Mouse (Mus musculus) G1E (cell line): Measurements from ENCODE around the gene Chrnb1.

Experiments
- CTCF ChIP-seq: IDR thresholded peaks from 2 replicates; pipeline ENCODE4 v1.5.1; 2012; ENCODE audit warnings: low read depth, low read length, inconsistent platforms, mixed read lengths
- GATA1 ChIP-seq: IDR thresholded peaks from 2 replicates; pipeline ENCODE4 v1.6.1; 2012; ENCODE audit warnings: borderline replicate concordance, low read length, inconsistent platforms, mixed read lengths
- GATA2 ChIP-seq: IDR thresholded peaks from 2 replicates; pipeline ENCODE4 v1.6.1; 2012; ENCODE audit warnings: low read depth, low read length, inconsistent platforms, borderline replicate concordance
- POLR2AphosphoS5 ChIP-seq: IDR thresholded peaks from 2 replicates; pipeline ENCODE4 v1.6.1; 2012; ENCODE audit warnings: low read depth, low read length, inconsistent platforms; ENCODE audit not compliant: insufficient replicate concordance
- TAL1 ChIP-seq: conservative IDR thresholded peaks from 2 replicates; pipeline ENCODE4 v1.6.1; 2012; ENCODE audit warnings: low read depth, low read length, inconsistent platforms, mixed read lengths

- TF ChIP-seq CTCF (no peak), GATA1 (no peak), TAL1 (no peak), POLR2AphosphoS5 (no peak), GATA2 (no peak)
Observed at GRCm38 (mm10) chr11:69803328-69803727, 7.6 kb upstream of the Chrnb1 start.
